Mouse (Mus musculus) limb, embryonic 11.5 days (tissue): ENCODE data around the gene Trdn. TPM values are rescaled to one million over a fixed set of nuclear protein-coding genes. Genes with fewer than 3 reads are reported as not detected.

Experiments
- ATAC-seq: fragments of 200-750 bp; cut with Nextera tagmentation; 2 replicates; pipeline ENCODE4 v1.8.0; 2017; ENCODE audit warnings: low read depth; ENCODE audit not compliant: insufficient number of reproducible peaks, low FRiP score, low TSS enrichment
- DNase-seq: peaks from one replicate; pipeline ENCODE4 v3.0.0-alpha.2; 2015; ENCODE audit warnings: low spot score
- H3K27ac ChIP-seq: fragments of 300-500 bp; sonication (generic); replicated peaks from 2 replicates; pipeline ENCODE4 v1.5.1; 2014; ENCODE audit warnings: low read depth, mild to moderate bottlenecking, low read length
- H3K27me3 ChIP-seq: fragments of 300-500 bp; sonication (generic); 2 replicates; pipeline ENCODE4 v1.6.1; 2014; ENCODE audit warnings: mild to moderate bottlenecking, low read length, mixed read lengths; ENCODE audit not compliant: control insufficient read depth, insufficient read depth
- H3K36me3 ChIP-seq: fragments of 300-500 bp; sonication (generic); 2 replicates; pipeline ENCODE4 v1.6.1; 2014; ENCODE audit warnings: mild to moderate bottlenecking, low read length, moderate library complexity, mixed read lengths; ENCODE audit not compliant: control insufficient read depth, insufficient read depth
- H3K4me1 ChIP-seq: fragments of 300-500 bp; sonication (generic); 2 replicates; pipeline ENCODE4 v1.6.1; 2014; ENCODE audit warnings: low read length, mixed read lengths; ENCODE audit not compliant: control insufficient read depth, insufficient read depth
- H3K4me2 ChIP-seq: fragments of 300-500 bp; sonication (generic); 2 replicates; pipeline ENCODE4 v1.6.1; 2014; ENCODE audit warnings: low read depth, mild to moderate bottlenecking, moderate library complexity; ENCODE audit not compliant: severe bottlenecking
- H3K4me3 ChIP-seq: fragments of 300-500 bp; sonication (generic); 2 replicates; pipeline ENCODE4 v1.5.1; 2014; ENCODE audit warnings: low read depth, low read length
- H3K9ac ChIP-seq: fragments of 300-500 bp; sonication (generic); 2 replicates; pipeline ENCODE4 v1.6.1; 2014; ENCODE audit warnings: mild to moderate bottlenecking, low read length
- H3K9me3 ChIP-seq: fragments of 300-500 bp; sonication (generic); 2 replicates; pipeline ENCODE4 v1.6.1; 2016; ENCODE audit warnings: low read length; ENCODE audit not compliant: control insufficient read depth
- WGBS: fragments of 180-500 bp; shearing (Covaris S2); extraction: QIAGEN DNeasy Blood & Tissue Kit; methylation state at CpG from one replicate; pipeline ENCODE4 v1.1.7; 2014; 5-methylcytosine and 5-hydroxymethylcytosine counted together
- polyA plus RNA-seq: library from polyadenylated mRNA; unstranded; fragments of >200 nt; fragmentation: Nextera tagmentation; extraction: Ambion mirVana; gene quantifications from 2 replicates; pipeline ENCODE4 v1.2.1, GENCODE M21; 2014

The Trdn gene
- 0.26 and 0.37 TPM in 2 replicates for polyA plus RNA-seq

DNA sequence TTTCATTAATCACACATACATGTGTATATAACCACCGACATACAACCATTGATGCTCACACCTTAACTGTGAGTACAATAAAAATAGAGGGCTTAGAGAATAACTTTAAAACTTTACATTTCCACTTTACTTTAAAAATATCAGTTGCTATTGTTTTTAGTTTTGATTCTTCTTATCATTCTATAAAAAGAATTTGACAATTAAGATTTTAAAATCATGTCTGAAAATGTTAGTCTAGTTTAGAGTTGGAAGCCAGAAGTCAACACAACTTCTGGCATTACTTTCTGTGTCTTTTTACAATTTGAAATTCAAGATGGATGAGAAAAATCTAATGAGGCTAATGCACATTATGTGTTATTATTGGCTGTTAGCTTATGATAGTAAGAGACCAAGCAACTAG, at the start of gene Trdn:
Gene Trdn (plus strand): TSS at position 301 of the 400 bp plus-strand sequence.
- WGBS, result 88% methylated on average over 1 of the region's 1 CpGs
- H3K27me3 ChIP-seq, result no peaks in the 10 kb centered on the region
- DNase-seq (no peak), ATAC-seq (no peak)
- H3K9ac ChIP-seq, result no peak within 1 kb of the TSS
- H3K9me3 ChIP-seq, result no peaks in the 10 kb centered on the region
- no peak within 1 kb of the TSS for H3K4me3 ChIP-seq
- H3K36me3 ChIP-seq, result no peaks in the 10 kb centered on the region
- no peak within 1 kb of the TSS for H3K4me2 ChIP-seq
- no peaks in the 10 kb centered on the region for H3K4me1 ChIP-seq
- no peak within 1 kb of the TSS for H3K27ac ChIP-seq

DNA sequence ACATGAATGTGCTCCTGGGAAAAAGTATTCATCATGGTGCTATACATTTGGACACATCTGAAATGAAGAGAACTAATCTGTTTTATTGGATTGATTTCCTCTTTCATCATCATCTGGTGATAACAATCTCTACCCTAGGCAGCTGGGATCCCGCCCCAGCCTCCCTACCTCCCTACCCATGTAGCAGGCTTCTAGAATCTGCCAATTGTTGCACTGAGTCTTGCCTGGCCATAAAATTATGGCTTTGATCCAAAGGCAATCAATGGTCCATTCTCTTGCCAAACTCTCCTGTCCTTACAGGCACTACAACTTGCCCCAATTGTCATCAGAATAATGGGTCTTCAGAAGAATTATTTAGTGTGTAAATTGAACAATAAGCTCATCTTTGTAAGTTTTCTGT, 19.6 kb upstream of the Trdn start:
- H3K27me3 ChIP-seq, result no peaks in the 10 kb centered on the region

DNA sequence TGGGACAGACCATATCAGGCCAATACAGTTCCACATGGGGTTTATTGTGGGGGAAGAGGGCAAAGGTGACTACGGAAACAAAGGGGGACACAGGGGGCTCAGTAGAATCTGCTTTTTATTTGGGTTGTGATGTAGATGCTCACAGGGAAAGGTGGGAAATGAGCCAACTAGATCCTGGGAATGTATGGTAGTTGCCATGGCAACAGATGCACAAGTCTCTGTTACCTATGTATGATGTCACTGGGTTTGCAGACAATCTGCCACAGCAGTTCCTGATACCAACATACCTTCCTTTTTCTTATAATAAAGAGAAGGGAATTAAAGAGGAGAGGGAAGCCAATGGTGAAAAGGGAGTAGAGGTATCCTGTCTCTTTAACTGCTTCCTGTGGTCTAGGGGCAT, 14.8 kb upstream of the Trdn start:
- DNase-seq (no peak), ATAC-seq (no peak)
- H3K4me2 ChIP-seq, result no peak overlapping the region
- no peaks in the 10 kb centered on the region for H3K27me3 ChIP-seq
- WGBS, result 96% methylated on average over 1 of the region's 1 CpGs
- H3K27ac ChIP-seq, result no peak overlapping the region
- H3K36me3 ChIP-seq, result no peaks in the 10 kb centered on the region
- H3K9me3 ChIP-seq, result no peaks in the 10 kb centered on the region
- H3K9ac ChIP-seq, result no peak overlapping the region
- no peaks in the 10 kb centered on the region for H3K4me1 ChIP-seq
- H3K4me3 ChIP-seq, result no peak overlapping the region

More for the DNA sequence above, 19.6 kb upstream of the Trdn start:
- no peak overlapping the region for H3K4me3 ChIP-seq
- no peaks in the 10 kb centered on the region for H3K9me3 ChIP-seq
- H3K27ac ChIP-seq, result no peak overlapping the region
- WGBS, result 89% methylated on average over 1 of the region's 1 CpGs
- DNase-seq (no peak), ATAC-seq (no peak)
- no peaks in the 10 kb centered on the region for H3K4me1 ChIP-seq
- no peak overlapping the region for H3K4me2 ChIP-seq
- no peak overlapping the region for H3K9ac ChIP-seq
- H3K36me3 ChIP-seq, result no peaks in the 10 kb centered on the region

DNA sequence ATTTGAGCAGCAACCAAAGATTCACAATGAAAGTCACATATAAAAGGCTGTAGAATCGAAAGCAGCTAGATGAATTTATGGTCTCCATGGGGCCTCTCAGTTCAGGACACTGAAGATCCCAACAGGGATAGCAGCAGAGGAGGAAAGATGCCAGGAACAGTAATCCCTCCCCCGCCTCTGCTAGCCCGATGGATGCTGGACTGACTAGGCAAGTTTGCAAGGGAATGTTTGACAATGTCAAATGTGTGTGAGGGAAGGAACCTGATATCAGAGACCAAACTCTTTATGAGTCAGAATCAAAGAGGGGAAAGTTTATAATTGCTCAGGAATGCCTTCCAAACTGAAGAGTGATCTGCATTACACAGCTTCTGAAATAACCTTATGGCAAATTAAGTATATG, 7.2 kb upstream of the Trdn start:
- WGBS, result 83% methylated on average over 3 of the region's 3 CpGs
- H3K4me2 ChIP-seq, result no peak overlapping the region
- H3K9me3 ChIP-seq, result no peaks in the 10 kb centered on the region
- ATAC-seq, result no peak
- H3K4me1 ChIP-seq, result no peaks in the 10 kb centered on the region
- H3K4me3 ChIP-seq, result no peak overlapping the region
- no peak for DNase-seq
- no peaks in the 10 kb centered on the region for H3K36me3 ChIP-seq
- H3K9ac ChIP-seq, result no peak overlapping the region
- no peak overlapping the region for H3K27ac ChIP-seq
- no peaks in the 10 kb centered on the region for H3K27me3 ChIP-seq

DNA sequence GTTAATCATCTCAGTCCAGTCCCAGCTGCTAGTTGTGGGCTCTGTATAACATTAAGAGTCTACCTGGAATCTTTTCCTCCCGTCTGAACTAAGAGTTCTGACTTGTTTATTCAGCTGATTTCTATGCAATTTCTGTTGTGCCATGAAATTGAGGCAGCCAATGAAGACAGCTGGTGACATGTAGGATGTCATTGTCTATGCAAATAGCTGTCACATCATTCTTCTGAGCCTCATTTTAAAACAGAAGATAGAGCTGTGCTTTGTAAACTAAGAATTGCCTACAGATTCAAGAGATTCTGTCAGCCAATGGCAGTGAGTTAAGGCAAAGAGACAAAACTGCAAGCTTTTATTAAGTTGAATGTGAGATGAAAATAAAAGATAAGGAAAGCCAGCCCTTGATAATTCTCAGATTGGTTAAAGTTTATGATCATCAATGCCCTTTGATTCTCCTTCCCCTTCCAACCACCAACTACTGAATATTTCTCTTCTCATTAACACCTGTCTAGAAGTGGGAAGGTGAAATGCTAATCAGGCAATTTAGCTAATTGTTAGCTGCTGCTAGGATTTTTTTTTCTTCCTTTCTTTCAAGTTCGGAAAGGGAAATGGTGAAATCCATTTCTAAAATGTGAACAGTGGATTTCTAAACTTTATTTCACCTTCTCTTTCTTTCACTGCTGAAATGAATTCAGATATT, 1.9 kb downstream of the Trdn start:
- Histone ChIP-seq H3K9me3 (no peaks in the 10 kb centered on the region), H3K27ac (no peak overlapping the region), H3K4me1 (no peaks in the 10 kb centered on the region), H3K36me3 (no peaks in the 10 kb centered on the region), H3K9ac (no peak overlapping the region), H3K4me2 (no peak overlapping the region), H3K4me3 (no peak overlapping the region), H3K27me3 (no peaks in the 10 kb centered on the region)
- WGBS, result 59% methylated on average over 2 of the region's 2 CpGs
- DNase-seq (no peak), ATAC-seq (no peak)

DNA sequence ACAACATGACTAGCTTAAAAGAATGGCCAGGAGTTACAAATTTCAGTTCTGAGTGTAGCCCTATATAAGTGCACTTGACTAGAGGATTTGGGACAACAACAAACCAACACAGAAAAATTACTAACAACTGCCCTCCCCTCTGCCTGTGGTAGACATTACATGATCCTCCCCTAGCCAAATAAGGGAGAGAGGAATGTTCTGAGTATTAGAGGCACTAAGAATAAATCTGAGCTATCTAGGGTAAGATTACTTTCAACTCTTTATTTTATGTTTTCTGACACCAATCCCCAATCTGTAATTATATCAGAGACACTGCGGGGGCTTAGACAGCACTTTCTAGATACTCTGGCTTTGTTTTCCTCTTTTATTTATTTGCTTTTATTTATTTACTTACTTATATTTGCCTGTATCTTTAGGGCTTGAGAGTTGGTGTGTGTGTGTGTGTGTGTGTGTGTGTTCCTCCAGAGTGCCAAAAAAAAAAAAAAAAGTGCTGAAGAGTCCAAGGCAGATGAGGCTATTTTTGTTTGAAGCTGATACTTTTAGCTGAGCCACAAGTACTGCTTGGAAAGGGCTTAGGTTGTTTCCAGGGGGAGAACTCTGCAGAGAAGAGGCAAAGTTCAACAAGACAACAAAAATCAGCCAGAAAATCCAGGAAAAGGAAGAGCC, 2.7 kb downstream of the Trdn start:
- Histone ChIP-seq H3K9me3 (no peaks in the 10 kb centered on the region), H3K27me3 (no peaks in the 10 kb centered on the region), H3K36me3 (no peaks in the 10 kb centered on the region), H3K9ac (no peak overlapping the region), H3K4me1 (no peaks in the 10 kb centered on the region), H3K4me2 (no peak overlapping the region), H3K4me3 (no peak overlapping the region), H3K27ac (no peak overlapping the region)
- WGBS, result 90% methylated on average over 1 of the region's 1 CpGs
- DNase-seq (no peak), ATAC-seq (no peak)

DNA sequence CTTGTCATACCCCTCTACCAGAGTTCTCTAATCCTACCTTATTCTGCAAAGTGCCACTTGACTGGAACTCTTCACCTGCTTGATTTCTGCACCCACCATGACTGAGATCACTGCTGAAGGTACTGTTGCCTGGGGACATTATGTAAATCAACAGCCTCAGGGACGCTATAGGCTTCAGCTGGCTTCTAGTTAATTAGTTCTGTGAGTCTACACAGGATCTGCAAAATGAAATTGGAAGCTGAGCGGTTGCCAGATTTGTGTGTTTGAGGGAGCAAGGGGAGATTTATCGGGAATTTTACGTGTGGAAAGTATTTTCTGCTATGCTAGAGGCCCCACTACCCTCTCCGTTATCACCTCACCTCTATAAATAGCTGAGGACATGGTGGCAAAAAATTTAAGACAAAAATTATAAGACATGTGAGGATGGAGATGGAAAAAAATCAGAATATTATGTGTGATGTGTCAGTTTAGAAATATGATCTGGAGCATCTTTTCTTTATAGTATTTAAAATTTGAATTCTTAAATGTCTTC, 3.3 kb downstream of the Trdn start:
- H3K27ac ChIP-seq, result no peak overlapping the region
- no peaks in the 10 kb centered on the region for H3K36me3 ChIP-seq
- no peak for ATAC-seq
- H3K4me2 ChIP-seq, result no peak overlapping the region
- no peaks in the 10 kb centered on the region for H3K4me1 ChIP-seq
- H3K27me3 ChIP-seq, result no peaks in the 10 kb centered on the region
- no peak overlapping the region for H3K4me3 ChIP-seq
- no peaks in the 10 kb centered on the region for H3K9me3 ChIP-seq
- 73% methylated on average over 5 of the region's 5 CpGs for WGBS
- DNase-seq, result no peak
- H3K9ac ChIP-seq, result no peak overlapping the region

DNA sequence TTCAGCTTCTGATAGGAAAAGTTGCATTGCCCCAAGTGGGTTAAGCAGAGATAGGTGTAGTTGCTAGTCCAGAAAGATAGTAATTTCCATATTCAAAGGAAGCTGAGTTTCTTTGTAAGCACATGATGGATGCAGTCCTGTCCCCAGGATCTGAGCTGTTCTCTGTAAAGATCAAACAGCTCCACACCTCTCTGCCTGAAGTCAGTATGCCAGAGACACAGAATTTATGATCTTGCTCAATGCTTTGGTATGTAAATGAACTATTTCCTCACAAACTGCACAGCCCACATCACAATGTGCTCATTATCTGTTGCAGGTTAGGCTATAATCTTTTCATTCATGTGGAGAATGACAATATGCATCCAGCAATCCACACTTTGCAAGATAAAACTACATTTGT, 8.0 kb downstream of the Trdn start:
- Histone ChIP-seq H3K4me1 (no peaks in the 10 kb centered on the region), H3K36me3 (no peaks in the 10 kb centered on the region)

More for the DNA sequence above, 8.0 kb downstream of the Trdn start:
- Histone ChIP-seq H3K4me3 (no peak overlapping the region), H3K27ac (no peak overlapping the region), H3K9me3 (no peaks in the 10 kb centered on the region), H3K9ac (no peak overlapping the region), H3K4me2 (no peak overlapping the region), H3K27me3 (no peaks in the 10 kb centered on the region)
- DNase-seq, result no peak
- no peak for ATAC-seq
